Mouse (Mus musculus): ENCODE data around the gene Fhdc1.

DNA sequence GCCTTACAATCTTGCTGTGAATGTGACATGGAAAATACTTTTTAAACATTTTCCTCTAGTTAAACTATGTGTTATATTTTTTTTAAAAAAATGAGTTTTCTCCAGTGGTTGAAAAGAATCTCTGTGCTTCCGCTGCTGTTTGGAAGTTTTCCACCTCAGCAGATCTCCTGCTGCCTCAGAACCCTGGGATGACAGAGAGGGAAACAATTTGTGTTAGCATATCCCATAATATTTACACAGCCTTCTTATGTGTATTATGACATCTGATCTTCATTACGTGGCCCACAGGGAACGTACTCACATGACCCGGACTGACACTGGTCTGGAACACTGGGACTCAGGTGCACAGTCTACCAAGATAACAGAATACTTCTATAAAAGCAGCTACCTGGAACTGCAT is 74.7 kb downstream of the Fhdc1 start:
- TF ChIP-seq POLR2A (IDR thresholded peaks at IDR 0.05; ENCODE audit: extremely low read depth, insufficient read depth, low read length) (no peak), CTCF (IDR thresholded peaks at IDR 0.05; ENCODE audit: low read depth, low read length) (no peak)

Data from liver, adult 2 months (tissue).